Mouse (Mus musculus) myocyte (in vitro differentiated cells): Measurements from ENCODE around the gene Olfr1445.

Experiments used
- MAX ChIP-seq: IDR thresholded peaks from one replicate; pipeline ENCODE4 v1.6.1; 2011; ENCODE audit warnings: low read depth, mild to moderate bottlenecking, control low read depth
- POLR2A ChIP-seq: IDR thresholded peaks from one replicate; pipeline ENCODE4 v1.6.1; 2011; ENCODE audit warnings: low read depth, mild to moderate bottlenecking, control low read depth, moderate library complexity; ENCODE audit not compliant: insufficient read length

DNA sequence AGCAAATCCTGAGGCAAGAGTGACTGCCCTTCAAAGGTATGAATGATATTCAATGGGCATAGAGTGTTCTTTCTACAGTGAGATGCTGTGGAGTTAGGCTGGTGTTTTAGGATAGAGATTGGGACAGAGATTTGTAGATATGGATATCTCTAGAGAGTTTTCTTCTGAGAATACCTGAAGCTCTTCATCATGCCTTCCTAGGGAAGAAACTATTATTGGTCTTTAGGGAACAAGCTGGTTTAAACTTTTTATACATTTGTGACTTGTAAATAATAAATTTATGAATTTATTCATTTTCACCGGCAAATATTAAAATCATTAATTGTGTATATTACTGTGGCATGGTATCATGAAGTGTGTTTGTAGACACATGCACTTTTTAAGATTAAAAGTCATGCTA, 20.0 kb downstream of the Olfr1445 start, which contains the start of gene Olfr1447:
- TF ChIP-seq POLR2A (no peak), MAX (no peak)
